Mouse (Mus musculus) embryonic stem cell, embryonic (primary cell): Measurements from ENCODE around the gene Tm6sf1.

ENCODE experiments used
- CTCF ChIA-PET, 4 experiments: fragments of 300-600 bp in 2 of 4; fragments of 350-600 bp in 2 of 4; sonication (Branson Sonifier 250); formaldehyde crosslinking; loops; one replicate each; lab custom pipeline; 2022; ENCODE audit warnings: inconsistent platforms in 2 of 4; lab: Charles Lee
- POLR2A ChIA-PET, 4 experiments: fragments of 300-600 bp in 2 of 4; fragments of 350-600 bp in 2 of 4; sonication (Branson Sonifier 250); formaldehyde crosslinking; loops; one replicate each; lab custom pipeline; 2022; ENCODE audit warnings: antibody characterized with exemption in 4 of 4, inconsistent platforms in 1 of 4; lab: Charles Lee

Tm6sf1 gene

DNA sequence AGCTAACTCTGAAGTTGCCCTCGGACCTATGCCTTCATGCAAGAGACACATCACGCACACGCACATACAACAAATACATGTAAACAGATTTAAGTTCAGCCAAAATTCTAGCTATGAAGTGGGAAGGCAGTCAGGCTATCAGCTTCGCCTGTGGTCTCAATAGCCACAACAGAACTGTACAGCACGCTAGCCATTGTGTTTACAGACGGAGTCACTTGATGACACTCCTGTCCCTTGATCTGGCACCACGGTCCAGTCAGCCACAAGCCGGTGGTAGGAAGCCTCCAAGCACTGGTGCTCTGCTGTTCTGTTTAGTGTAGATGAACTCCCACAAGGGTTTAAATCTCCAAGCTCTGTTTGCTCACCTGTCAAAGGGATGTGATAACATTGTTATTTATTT, 12.8 kb upstream of the Tm6sf1 start:
- ChIA-PET CTCF (no interaction called here), POLR2A (no interaction called here)

DNA sequence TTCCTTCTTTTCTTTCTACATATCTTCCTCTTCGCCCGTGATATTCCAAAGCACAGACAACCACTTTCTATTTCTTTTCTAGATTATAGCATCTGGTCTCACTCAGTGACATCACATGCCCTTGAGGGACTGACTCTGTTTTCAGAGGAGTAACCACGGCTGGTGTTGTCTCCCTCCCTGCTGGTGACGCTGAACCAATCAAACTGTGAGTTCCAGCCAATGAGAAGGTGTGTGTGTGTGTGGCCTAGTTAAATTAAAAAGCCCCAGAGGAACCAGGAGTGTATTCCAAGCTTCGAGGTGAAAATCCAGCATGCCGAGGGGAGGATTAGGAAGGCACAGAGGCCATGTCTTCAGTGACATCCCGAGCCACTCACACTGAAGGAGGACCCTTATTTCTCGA, 11.8 kb upstream of the Tm6sf1 start:
- CTCF ChIA-PET, result no interaction called here
- POLR2A ChIA-PET, result no interaction called here

DNA sequence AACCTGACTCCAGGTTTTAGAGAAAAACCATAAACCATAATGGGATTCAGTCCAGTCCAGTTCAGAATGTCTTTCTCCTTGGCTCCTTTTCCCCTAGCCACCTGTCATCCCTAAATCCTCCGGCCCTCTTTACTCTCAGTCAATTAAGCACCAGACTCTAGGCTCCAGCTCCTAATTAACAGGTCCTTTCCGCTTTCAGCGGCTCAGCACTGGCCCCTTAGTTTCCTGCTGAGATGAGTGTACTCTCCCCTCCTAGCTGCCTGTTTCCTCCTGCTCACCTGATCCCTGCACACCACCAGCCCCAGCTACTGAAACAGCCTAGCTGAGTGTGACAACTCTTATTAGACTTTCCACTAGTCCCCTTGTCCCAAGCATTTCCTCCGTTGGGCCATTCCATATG, 11.0 kb upstream of the Tm6sf1 start:
- CTCF ChIA-PET, result no interaction called here
- POLR2A ChIA-PET, result interaction anchor here in 1 of 4 experiments (0.9 kb wide), 1 partner anchor 19 kb away, joined by 3 read pairs; no protein-coding TSS in a partner anchor

DNA sequence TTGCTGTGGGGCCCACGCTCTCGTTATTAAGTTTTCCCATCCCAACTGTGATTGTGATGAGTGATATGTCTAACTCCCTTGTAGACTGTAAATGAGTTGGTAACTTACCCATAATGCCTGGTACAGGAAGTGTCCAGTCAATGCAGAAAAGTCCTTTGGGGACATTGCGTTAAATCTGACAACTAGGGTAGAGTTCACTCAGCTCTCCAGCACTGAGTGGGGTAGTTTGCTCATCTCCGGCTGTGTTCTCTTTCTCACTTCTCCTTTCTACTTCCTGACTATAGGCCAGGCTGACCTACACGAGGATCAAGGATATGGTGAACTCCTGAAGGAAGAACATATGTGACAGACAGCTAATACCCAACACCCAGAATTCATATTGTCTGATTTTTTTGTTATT, 9.6 kb upstream of the Tm6sf1 start:
- CTCF ChIA-PET, result interaction anchor here in 1 of 4 experiments (0.6 kb wide), 1 partner anchor 799 kb away, joined by 3 read pairs; the partner anchor contains the start of genes Efl1 and Saxo2
- POLR2A ChIA-PET, result no interaction called here

DNA sequence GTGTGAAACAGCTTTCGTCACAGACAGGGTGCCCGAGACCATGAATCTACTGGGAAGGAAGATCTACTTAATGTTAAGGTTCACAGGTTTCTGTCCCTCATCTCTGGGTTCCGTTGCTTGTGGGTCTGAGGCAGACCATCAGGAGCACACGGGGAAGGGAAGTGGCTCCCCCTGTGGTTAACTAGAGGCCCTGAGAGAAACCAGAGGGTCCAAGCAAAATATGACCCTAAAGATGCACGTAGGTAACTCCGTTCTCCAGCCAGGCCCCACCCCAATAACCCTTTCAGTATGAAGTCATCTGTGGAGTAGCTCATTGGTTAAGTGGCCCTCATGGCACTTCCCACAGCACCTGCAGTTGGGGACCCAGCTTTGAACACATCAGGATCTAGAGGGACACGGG, 9.2 kb upstream of the Tm6sf1 start:
- POLR2A ChIA-PET, result no interaction called here

DNA sequence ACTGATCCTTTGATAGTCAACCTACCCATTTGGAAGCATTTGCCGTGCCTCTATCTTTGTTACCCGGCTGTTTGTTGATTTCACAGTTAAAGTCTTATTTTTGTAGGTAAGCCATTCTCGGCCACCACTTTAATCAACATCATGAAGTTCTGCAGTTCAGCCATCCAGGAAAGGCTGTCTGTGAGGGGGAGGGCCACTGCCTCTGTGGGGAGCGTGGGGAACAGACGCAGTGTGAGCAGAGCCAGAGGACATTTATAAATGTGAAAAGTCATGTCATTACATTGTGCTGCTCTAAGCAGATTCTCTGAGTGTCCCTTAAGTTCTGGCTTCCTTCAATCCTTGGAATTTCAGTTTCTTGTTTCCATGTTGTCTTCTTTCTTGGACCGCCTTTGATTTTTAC, 8.6 kb upstream of the Tm6sf1 start:
- ChIA-PET POLR2A (no interaction called here), CTCF (no interaction called here)

More for the DNA sequence above, 9.2 kb upstream of the Tm6sf1 start:
- CTCF ChIA-PET, result interaction anchor here in 1 of 4 experiments (0.6 kb wide), 1 partner anchor 799 kb away, joined by 3 read pairs; the partner anchor contains the start of genes Efl1 and Saxo2

DNA sequence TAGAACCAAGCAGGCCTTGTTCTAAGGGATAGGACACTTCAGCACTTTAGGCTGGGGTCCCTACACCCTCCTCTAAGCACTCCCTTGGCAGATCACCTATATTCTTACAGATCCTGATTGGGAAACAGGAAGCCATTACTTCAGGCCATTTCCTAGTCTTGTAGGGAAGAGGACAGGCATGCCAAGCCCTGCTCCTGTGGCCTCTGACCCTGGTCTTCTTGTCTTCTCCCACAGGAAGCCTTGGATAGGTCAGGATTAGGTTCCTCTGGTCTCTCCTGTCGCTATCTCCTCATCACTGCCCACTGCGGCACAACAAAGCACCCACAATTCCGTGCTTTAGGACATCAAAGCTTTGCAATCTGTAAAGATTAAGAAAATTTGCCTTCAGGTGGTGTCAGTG, 7.1 kb upstream of the Tm6sf1 start:
- POLR2A ChIA-PET, result interaction anchor here in 1 of 4 experiments (1.2 kb wide), 1 partner anchor 10 kb away, joined by 3 read pairs; no protein-coding TSS in a partner anchor
- CTCF ChIA-PET, result no interaction called here

DNA sequence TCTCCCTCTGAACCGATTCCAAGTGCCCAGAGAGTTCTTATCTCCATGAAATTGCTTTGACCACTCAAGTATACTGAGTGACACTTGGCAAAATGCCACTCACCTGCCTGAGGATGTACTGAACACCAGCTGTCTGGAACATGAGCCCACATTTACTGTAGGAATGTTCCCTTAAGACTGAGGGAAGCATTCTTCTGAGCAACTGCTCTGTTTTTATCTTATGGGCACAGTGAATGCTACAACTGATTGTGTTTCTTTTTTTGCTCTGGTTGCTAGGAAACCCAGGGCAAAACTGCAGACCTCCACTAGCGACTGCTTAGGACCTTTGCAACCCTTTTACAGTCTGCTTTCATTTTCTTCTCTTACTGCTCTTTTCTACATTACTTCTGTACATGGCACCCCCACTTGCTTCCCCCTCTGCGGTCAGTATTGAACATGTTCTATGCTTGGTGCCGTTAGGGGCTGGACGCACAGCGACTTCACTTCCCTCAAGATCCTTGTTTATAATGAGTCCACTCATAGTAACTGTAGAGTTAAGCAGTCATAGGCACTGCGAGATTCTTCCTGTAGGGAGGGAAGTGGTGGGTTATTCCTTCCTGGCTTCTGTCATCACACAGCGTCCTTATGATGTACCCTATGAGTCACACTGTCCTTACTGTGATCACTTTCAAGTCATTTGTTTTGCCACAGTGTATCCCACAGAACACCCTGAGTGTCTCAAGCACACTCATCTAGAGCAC, 4.1 kb upstream of the Tm6sf1 start:
- POLR2A ChIA-PET, result no interaction called here
- CTCF ChIA-PET, result interaction anchor here in 1 of 4 experiments (0.8 kb wide), 1 partner anchor 13 kb away, joined by 3 read pairs; no protein-coding TSS in a partner anchor

DNA sequence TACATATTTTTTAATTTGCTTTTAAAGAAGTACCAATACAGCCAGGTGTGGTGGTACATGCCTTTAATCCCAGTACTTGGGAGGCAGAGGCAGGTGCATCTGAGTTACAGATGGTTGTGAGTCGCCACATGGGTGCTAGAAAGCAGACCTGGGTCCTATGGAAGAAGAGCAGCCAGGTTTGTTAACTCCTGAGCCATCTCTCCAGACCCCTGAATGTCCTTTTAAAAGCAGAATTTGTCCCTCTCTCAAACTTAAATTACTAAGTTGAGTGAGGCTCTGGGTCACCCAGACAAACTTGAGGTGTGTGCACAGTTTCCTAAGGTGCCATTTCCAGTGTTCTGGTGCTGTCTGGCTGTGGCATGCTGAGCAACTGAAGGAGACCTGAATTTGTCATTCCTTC, 3.1 kb upstream of the Tm6sf1 start, which contains the start of gene Gm10160:
Gm10160 (minus strand) TSS at position 101 of the 400 bp plus-strand sequence.
- ChIA-PET CTCF (interaction anchor here in 1 of 4 experiments (0.8 kb wide), 1 partner anchor 12 kb away, joined by 3 read pairs; no protein-coding TSS in a partner anchor), POLR2A (no interaction called here)

DNA sequence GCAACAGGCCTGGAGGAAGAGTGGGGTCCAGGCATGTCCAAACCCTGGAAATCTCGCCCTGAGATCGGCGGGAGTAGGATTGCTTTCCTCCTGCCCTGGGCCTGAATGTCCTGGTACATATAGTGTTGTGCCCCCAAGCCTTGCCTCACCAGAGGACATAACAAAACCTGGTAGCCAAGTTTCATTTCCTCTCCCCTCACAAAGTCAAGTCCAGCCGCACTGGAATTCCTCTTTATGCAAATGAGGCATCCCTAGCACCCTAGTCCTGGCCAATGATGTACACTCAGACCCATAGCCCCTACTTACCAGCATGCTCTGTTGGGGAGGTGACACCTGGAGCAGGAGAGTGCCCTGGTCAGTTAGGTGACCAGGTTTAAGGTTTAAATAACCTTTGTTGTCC, 2.6 kb upstream of the Tm6sf1 start:
- ChIA-PET POLR2A (no interaction called here), CTCF (interaction anchor here in 1 of 4 experiments (3.7 kb wide), 1 partner anchor 12 kb away, joined by 26 read pairs; no protein-coding TSS in a partner anchor)

DNA sequence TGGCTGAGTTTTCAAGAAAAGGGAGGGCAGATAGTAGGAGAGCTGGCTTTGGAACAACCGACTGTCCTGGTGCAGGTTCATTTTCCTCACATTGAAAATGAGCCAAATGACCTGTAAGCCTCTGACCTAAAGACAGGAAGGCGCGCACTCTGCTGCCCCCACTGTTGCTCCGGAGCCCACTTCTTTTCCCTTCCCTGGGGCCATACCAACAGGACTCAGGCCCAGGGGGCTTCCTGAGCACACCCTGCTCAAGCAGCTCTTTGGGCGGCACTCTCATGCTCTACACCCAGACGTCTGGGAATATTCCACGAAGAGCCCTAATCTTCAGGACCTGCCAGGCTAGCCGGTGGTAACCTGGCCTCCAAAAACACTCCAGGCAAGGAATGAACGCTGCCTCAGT, 565 bp upstream of the Tm6sf1 start:
- ChIA-PET POLR2A (interaction anchor here in 3 of 4 experiments (0.5 to 2.3 kb wide), 6 partner anchors 9 to 95 kb away, joined by 3 to 13 read pairs (median 3); partner anchors contain the start of gene Ramac (in 1 of the 3)), CTCF (interaction anchor here in 3 of 4 experiments (1.6 to 3.7 kb wide), 3 partner anchors 10 kb away, joined by 5 to 26 read pairs (median 8); no protein-coding TSS in a partner anchor)

DNA sequence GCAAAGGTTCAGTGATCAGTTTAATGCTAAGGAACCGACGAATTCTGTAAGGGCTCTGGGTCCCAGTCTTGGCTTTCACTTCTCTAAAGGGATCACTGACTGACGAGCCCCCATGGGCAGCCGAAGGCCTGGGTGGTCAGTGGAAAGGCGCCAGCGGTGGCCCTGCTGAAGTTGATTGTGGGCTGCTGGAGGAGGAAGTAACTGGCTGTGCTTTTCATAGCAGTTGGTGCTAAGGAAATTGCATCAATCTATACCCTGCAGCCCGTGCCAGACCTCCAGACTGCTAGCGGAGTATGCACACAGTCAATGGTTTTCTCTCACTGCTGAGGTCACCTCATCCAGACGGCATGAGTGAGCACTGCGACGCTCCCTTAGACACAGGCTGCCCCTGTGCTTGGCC, 1.3 kb downstream of the Tm6sf1 start:
- POLR2A ChIA-PET, result interaction anchor here in 1 of 4 experiments (0.9 kb wide), 1 partner anchor 97 kb away, joined by 3 read pairs; the partner anchor contains the start of gene Ramac
- CTCF ChIA-PET, result interaction anchor here in 3 of 4 experiments (1.1 to 3.7 kb wide), 3 partner anchors 8 kb away, joined by 5 to 26 read pairs (median 6); no protein-coding TSS in a partner anchor

DNA sequence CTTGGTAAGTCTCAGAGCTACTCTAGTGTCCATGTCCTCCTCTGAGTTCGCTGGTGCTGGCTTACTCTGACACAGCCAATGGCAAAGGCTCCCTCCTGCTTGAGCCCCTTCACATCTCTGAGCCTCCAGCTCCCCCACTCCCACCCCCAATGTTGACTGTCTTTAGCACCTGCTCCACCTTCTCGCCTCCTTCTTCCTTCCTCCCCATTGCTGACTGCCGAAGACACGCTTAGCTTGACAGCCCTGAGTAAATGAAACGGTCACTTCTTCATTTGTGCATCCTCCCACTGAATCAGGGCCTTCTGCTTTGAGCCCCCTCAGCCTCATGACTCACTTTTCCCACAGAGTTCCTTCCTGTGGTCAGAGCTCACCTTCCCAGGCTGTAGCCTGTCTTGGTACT, 2.2 kb downstream of the Tm6sf1 start:
- CTCF ChIA-PET, result no interaction called here
- POLR2A ChIA-PET, result no interaction called here

DNA sequence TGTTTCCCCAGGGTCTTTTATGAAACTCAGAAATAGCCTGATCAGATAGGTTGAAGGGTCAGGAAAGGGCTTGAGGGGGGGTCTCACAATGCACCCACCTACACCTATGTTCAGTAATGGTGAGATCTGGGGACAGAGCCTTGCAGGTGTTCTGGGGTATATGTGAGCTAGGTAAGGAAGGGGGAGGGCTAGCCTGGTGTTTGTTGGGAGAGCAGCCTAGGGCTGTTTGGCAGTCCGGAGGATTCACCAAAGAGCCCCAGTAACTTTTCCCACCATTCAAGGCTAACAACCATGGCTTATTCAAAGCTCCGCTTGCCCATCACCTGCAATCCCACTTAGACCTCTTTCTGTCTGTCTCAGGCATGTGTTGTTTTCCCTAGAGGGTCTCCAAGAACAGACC, 2.7 kb downstream of the Tm6sf1 start:
- ChIA-PET CTCF (no interaction called here), POLR2A (interaction anchor here in 1 of 4 experiments (0.8 to 1.7 kb wide), 2 partner anchors 9 to 32 kb away, joined by 3 to 4 read pairs; partner anchors contain the start of gene Btbd1)

DNA sequence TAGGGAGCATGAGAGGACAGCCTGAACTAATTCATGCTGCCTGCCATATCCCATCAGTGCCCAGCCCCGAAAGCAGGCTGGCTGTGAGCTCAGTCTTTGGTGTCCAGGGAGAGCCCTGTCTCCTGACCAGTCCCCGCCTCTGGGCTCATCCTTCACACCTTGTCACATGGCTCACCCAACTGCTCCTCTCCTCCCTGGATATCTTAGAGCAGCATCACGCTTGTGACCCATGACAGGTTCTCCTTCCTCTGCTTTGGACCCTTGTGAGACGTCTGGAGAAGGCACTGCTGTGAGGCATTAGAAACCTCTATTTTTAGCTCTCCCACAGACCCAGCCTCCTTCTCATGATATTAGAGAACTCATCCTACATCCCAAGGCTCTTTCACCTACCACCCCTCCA, 3.1 kb downstream of the Tm6sf1 start:
- POLR2A ChIA-PET, result interaction anchor here in 1 of 4 experiments (0.8 to 1.7 kb wide), 2 partner anchors 10 to 32 kb away, joined by 3 to 4 read pairs; partner anchors contain the start of gene Btbd1
- CTCF ChIA-PET, result no interaction called here

DNA sequence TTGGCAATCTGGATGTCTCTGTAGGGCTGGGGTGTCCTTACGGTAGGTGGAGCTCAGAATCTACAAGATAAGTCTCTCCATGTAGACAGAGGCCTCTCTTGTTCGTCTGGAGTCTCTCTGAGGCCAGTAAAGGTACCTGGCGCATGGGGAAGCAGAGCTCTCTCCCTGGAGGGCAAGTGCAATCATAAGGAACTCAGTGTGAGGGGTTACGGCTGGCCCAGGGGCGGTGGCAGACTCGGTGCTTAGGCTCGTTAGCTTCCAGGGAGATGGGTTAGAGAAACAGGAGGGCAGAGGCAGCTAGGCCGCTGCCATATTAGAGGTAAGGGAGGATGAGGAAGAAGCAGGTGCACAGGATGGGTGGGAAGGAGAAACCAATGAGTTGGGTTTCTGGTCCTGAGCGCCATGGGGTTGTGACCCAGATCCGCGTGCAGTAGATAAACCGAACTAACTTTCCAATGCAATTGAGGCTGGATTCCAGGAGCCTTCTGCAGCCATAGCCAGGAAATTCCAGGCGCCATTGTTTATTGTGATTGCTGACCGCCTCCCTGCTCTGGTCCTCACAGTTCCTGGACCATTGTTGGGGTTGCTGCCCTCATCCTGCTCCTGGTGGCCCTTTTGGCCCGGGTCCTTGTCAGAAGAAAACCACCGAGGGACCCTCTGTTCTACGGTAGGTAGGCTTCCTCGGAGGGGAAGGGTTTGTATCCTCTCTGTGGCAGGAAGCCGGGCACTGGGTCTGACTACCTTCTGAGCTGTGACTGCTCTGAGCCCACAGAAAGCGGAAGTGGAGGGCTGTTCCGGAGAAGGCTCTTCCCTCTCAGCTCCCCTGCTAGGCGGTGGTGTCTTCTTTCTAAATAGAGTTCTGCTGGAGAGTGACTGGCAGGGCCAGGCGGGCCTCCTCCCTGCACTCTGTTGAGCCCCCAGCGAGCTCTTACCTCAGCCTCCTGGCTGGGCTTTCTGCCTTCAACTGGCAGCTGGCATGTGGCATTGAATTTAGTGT, 4.1 kb downstream of the Tm6sf1 start:
- ChIA-PET POLR2A (interaction anchor here in 2 of 4 experiments (0.6 to 1.7 kb wide), 2 partner anchors 33 to 1620 kb away, joined by 3 to 4 read pairs; partner anchors contain the start of gene Btbd1 (in 1 of the 2)), CTCF (interaction anchor here in 1 of 4 experiments (0.6 kb wide), 1 partner anchor 29 kb away, joined by 3 read pairs; no protein-coding TSS in a partner anchor)

DNA sequence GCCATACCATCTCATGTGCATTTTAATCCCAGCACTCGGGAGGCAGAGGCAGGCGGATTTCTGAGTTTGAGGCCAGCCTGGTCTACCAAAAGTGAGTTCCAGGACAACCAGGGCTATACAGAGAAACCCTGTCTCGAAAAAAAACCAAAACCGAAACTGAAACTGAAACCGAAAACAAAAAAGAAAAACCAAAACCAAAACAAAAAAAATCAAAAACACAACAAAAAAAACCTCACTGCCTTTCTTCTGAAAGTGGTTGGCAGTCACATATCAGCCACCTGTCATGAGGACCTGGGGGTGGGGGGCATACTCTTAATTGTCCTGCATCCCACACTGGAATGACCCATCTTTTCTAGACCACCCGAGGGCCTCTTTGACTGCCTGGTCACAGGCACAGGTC, 5.8 kb downstream of the Tm6sf1 start:
- CTCF ChIA-PET, result interaction anchor here in 1 of 4 experiments (0.6 kb wide), 1 partner anchor 647 kb away, joined by 3 read pairs; no protein-coding TSS in a partner anchor
- POLR2A ChIA-PET, result interaction anchor here in 1 of 4 experiments (0.7 kb wide), 1 partner anchor 16 kb away, joined by 3 read pairs; no protein-coding TSS in a partner anchor

DNA sequence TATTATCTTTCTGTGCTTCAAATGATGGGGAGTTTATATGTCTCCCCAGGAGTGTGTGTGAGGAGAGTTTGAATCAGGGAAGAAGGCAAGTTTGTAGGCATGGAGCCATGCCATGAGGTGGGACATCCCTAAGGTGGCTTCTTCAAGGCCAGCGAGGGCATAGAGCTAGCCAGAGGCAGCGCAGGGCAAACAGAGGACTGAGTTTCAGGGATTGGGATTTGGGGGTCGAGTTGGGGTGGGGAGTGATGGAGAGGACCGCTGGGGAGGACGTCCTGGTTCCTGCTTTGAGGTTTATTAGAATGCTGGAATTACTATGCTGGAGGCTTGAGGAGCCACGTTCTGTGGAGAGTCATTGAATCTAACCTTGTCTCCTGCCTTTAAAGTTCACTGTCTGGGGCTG, 7.1 kb downstream of the Tm6sf1 start:
- ChIA-PET CTCF (interaction anchor here in 2 of 4 experiments (0.6 to 1.3 kb wide), 2 partner anchors 91 to 404 kb away, joined by 3 read pairs; no protein-coding TSS in a partner anchor), POLR2A (no interaction called here)
